Mouse (Mus musculus): Measurements from ENCODE around the gene Grn. TPM values are rescaled to one million over a fixed set of nuclear protein-coding genes. Genes with fewer than 3 reads are reported as not detected.

Grn gene
- polyA plus RNA-seq, 1 experiment from 2014 or later = 155 TPM

DNA sequence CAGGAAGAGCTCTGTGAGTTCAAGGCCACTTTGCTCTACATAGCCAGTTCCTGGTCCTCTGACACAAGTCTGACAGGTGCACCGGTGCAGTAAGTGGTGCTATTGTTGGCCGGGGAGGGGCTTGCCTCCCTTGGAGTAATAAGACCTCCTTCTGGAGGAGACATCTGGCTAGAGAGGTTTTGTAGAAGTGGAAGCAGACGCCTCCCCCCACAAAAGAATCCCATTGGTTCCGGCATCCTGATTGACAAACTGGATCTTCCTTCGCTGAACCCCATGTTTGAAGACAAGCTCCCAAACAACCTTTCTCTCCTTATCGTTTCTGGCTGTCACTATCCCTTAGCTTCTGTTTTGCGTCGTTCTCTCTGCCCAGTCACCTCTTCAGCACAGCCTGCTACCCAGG lies 18.2 kb downstream of the Grn start:
- Histone ChIP-seq H3K27me3 (replicated peaks) (0 out of 2 replicates have a peak, but pooled peaks cover 5% of the 10 kb centered on the region), H3K4me1 (peaks cover 43% of the 10 kb centered on the region), H3K4me3 (replicated peaks) (no peak overlapping the region), H3K4me2 (peak overlapping the region; percentile 14; the same call in 1 of the 2 replicates), H3K27ac (peak overlapping the region; percentile 74), H3K9me3 (no peaks in the 10 kb centered on the region), H3K36me3 (0 out of 2 replicates have a peak, but pooled peaks cover 3% of the 10 kb centered on the region), H3K9ac (no peak overlapping the region)
- ATAC-seq (ENCODE audit: insufficient read depth, low FRiP score, low read depth) = no peak
- 17% methylated on average over 8 of the region's 8 CpGs for WGBS

GRCm38 (mm10) chr11:102449043-102450008 lies 19.2 kb downstream of the Grn start:
- Histone ChIP-seq H3K36me3 (no peaks in the 10 kb centered on the region), H3K4me3 (replicated peaks) (no peak overlapping the region), H3K4me2 (no peak overlapping the region), H3K27me3 (replicated peaks) (0 out of 2 replicates have a peak, but pooled peaks cover 6% of the 10 kb centered on the region), H3K9ac (no peak overlapping the region), H3K4me1 (peaks cover 37% of the 10 kb centered on the region), H3K27ac (peak overlapping the region; percentile 74), H3K9me3 (no peaks in the 10 kb centered on the region)
- no peak for ATAC-seq (ENCODE audit: insufficient read depth, low FRiP score, low read depth)
- 44% methylated on average over 17 of the region's 17 CpGs for WGBS

DNA sequence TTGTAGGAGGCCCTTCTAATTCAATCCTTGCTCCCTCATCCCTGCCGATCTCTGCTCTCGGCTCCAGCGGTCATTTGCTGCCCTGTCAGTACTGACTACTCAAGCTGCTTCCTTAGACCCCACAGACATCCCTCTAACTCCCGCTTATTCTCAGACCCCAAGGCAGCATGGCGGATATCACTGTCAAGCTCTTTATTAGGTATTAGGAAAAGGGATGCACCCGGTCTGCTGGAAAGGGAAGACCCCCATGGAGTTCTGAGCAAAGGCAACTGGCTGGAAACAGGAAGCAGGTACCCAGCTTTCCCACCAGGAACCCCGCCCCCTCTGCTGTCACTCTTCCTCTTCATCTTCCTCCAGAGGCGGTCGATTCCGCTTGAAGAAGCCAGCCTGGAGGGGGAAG lies 23.0 kb downstream of the Grn start:
- Histone ChIP-seq H3K27ac (no peak overlapping the region), H3K4me1 (peaks cover 30% of the 10 kb centered on the region), H3K9ac (no peak overlapping the region), H3K4me2 (no peak overlapping the region), H3K4me3 (replicated peaks) (no peak overlapping the region), H3K36me3 (no peaks in the 10 kb centered on the region), H3K27me3 (replicated peaks) (0 out of 2 replicates have a peak, but pooled peaks cover 6% of the 10 kb centered on the region), H3K9me3 (no peaks in the 10 kb centered on the region)
- ATAC-seq (ENCODE audit: insufficient read depth, low FRiP score, low read depth) = no peak
- 30% methylated on average over 10 of the region's 10 CpGs for WGBS

DNA sequence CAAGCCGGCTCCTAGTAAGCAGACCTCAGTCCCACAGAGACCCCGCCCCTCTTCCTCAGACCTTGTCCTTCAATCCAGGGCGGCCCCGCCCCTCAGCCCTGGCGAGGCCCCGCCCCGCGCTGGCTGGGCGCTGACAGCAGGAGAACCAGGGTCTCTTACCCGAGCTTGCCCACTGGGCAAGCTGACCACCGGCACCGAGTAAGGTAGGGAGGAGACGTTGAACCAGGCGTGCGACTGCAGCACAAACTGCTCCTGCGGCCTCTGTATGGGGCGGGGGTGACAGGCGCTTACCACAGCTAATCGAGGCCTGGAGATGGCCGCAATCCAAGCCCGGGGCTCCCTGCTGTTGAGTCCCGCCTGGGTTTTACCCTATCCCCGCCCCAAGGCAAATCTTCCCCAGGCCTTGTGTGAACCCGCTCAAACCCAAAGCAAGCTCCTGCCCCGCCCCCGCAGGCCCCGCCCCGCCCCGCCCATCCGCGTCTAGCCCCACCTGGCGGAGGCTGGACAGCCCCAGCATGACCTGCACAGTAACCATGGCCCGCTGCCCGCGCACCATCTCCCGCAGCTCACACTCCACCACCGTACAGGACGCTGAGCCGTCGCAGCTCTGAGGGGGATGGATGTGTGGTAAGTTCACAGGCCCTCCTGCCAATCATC lies 25.8 kb downstream of the Grn start:
- 1% methylated on average over 39 of the region's 40 CpGs for WGBS
- Histone ChIP-seq H3K36me3 (no peaks in the 10 kb centered on the region), H3K27me3 (replicated peaks) (0 out of 2 replicates have a peak, but pooled peaks cover 6% of the 10 kb centered on the region), H3K27ac (peak overlapping the region; percentile 77), H3K4me1 (peaks cover 18% of the 10 kb centered on the region), H3K9ac (peak overlapping the region; percentile 34; the same call in 1 of the 2 replicates), H3K9me3 (no peaks in the 10 kb centered on the region), H3K4me3 (replicated peaks) (peak overlapping the region; percentile 57), H3K4me2 (peak overlapping the region; percentile 93)
- peak; percentile 90 for ATAC-seq (ENCODE audit: insufficient read depth, low FRiP score, low read depth)

DNA sequence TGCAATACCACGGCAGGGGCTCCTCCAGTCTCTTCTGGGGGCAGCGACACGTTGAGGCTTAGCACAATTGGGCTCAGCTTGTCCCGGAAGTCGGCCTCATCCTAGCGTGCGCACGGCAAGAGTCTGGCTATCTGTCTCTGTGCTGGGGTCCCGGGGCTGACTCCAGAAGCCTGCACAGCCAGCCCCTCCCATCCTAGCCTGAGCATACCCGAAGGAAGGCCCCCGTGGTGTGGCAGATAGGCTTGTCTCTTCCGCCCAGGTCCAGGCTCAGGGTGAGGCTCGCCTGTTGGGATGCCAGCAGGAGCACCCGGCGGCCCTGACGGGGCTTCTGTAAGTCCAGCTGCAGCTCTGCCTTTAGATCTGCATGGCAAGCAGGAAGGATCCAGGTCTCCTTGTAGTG lies 30.4 kb downstream of the Grn start:
- Histone ChIP-seq H3K27me3 (replicated peaks) (no peaks in the 10 kb centered on the region), H3K27ac (no peak overlapping the region), H3K4me3 (replicated peaks) (no peak overlapping the region), H3K36me3 (no peaks in the 10 kb centered on the region), H3K9me3 (no peaks in the 10 kb centered on the region), H3K4me2 (no peak overlapping the region), H3K4me1 (peaks cover 11% of the 10 kb centered on the region), H3K9ac (no peak overlapping the region)
- no peak for ATAC-seq (ENCODE audit: insufficient read depth, low FRiP score, low read depth)
- WGBS = 57% methylated on average over 16 of the region's 16 CpGs

DNA sequence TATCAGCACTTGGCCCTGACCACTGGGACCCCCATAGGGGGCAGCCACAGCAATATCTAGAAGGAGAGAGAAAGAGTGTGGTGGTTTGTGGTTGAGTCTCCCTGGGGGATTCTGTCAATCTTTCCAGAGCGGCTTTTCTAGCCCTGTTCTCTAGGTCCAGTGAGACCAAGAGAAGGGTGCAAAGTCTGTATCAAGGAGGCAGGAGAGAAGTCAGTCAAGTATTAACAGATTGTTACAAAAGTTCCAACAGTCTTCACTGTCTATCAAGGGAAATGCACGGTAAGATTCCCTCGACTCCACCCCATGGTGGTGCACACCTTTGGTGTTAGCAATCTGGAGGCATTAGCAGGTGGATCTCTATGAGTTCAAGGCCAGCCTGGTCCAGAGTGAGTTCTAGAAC lies 31.6 kb downstream of the Grn start:
- ATAC-seq (ENCODE audit: insufficient read depth, low FRiP score, low read depth) = no peak
- Histone ChIP-seq H3K9ac (no peak overlapping the region), H3K27ac (no peak overlapping the region), H3K27me3 (replicated peaks) (no peaks in the 10 kb centered on the region), H3K4me3 (replicated peaks) (no peak overlapping the region), H3K4me2 (no peak overlapping the region), H3K9me3 (no peaks in the 10 kb centered on the region), H3K36me3 (no peaks in the 10 kb centered on the region), H3K4me1 (peaks cover 13% of the 10 kb centered on the region)
- whole genome bisulfite sequencing = 78% methylated on average over 3 of the region's 3 CpGs

GRCm38 (mm10) chr11:102464901-102465300 lies 34.8 kb downstream of the Grn start:
- Histone ChIP-seq H3K9me3 (no peaks in the 10 kb centered on the region), H3K36me3 (no peaks in the 10 kb centered on the region), H3K27ac (no peak overlapping the region), H3K9ac (no peak overlapping the region), H3K4me3 (replicated peaks) (no peak overlapping the region), H3K27me3 (replicated peaks) (no peaks in the 10 kb centered on the region), H3K4me1 (peaks cover 17% of the 10 kb centered on the region), H3K4me2 (no peak overlapping the region)
- ATAC-seq (ENCODE audit: insufficient read depth, low FRiP score, low read depth) = no peak
- WGBS = 92% methylated on average over 6 of the region's 6 CpGs

- Histone ChIP-seq H3K9ac (no peak overlapping the region), H3K4me1 (peaks cover 17% of the 10 kb centered on the region), H3K4me3 (replicated peaks) (no peak overlapping the region), H3K27me3 (replicated peaks) (no peaks in the 10 kb centered on the region), H3K27ac (peak overlapping the region; percentile 28; the same call in 1 of the 2 replicates), H3K9me3 (no peaks in the 10 kb centered on the region), H3K4me2 (peak overlapping the region; percentile 17), H3K36me3 (no peaks in the 10 kb centered on the region)
- ATAC-seq (ENCODE audit: insufficient read depth, low FRiP score, low read depth) = no peak; the same call in 1 of the 2 replicates
- 24% methylated on average over 26 of the region's 26 CpGs for WGBS
These were observed 35.8 kb downstream of the Grn start for GRCm38 (mm10) chr11:102465713-102466436.

DNA sequence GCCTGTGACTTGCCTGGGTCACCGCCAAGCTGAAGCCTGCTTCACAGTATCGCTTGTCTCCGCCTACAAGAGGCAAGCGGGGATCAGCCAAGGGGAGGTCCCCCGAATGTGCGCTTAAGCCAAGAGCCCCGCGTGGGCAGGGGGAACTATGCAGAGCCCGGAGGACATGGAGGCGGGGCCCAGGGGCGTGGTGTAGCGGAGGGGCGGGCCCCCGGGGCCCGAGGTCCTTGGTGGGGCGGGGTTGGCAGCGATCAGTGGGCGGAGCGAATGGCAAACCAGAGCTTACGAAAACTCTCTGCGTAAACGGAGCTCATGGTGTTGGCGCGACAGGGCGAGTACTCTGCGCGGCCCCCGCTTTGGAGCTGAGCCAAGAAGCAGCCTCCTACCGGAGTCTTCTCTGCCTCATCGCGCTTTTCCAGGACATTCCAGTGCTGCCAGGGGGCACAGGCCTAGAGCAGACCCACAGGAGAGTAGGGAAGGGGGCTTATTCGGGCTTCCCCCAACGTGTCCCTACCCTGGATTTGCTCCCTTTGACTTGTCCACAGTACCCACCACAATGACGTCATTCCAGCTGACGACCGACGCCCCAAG lies 37.0 kb downstream of the Grn start:
- H3K27ac ChIP-seq = peak overlapping the region; percentile 80
- under 1% methylated on average over 37 of the region's 37 CpGs for WGBS
- peak; percentile 93 for ATAC-seq (ENCODE audit: insufficient read depth, low FRiP score, low read depth)
- no peaks in the 10 kb centered on the region for H3K27me3 ChIP-seq (replicated peaks)
- peak overlapping the region; percentile 40; the same call in 1 of the 2 replicates for H3K9ac ChIP-seq
- no peaks in the 10 kb centered on the region for H3K36me3 ChIP-seq
- peak overlapping the region; percentile 89 for H3K4me2 ChIP-seq
- peak overlapping the region; percentile 42 for H3K4me3 ChIP-seq (replicated peaks)
- H3K9me3 ChIP-seq = no peaks in the 10 kb centered on the region
- peaks cover 17% of the 10 kb centered on the region for H3K4me1 ChIP-seq

GRCm38 (mm10) chr11:102469648-102470357 lies 39.7 kb downstream of the Grn start, which contains the start of gene Itga2b:
Gene Itga2b (minus strand): TSS chr11:102470122.
- Histone ChIP-seq H3K36me3 (no peaks in the 10 kb centered on the region), H3K27ac (no peak within 1 kb of the TSS), H3K4me3 (replicated peaks) (no peak within 1 kb of the TSS), H3K9ac (no peak within 1 kb of the TSS), H3K4me1 (peaks cover 17% of the 10 kb centered on the region), H3K9me3 (no peaks in the 10 kb centered on the region), H3K27me3 (replicated peaks) (no peaks in the 10 kb centered on the region), H3K4me2 (no peak within 1 kb of the TSS)
- ATAC-seq (ENCODE audit: insufficient read depth, low FRiP score, low read depth) = no peak
- 60% methylated on average over 11 of the region's 11 CpGs for WGBS

GRCm38 (mm10) chr11:102475027-102475426 lies 44.9 kb downstream of the Grn start:
- peaks cover 18% of the 10 kb centered on the region for H3K36me3 ChIP-seq
- H3K9ac ChIP-seq = no peak overlapping the region
- WGBS = 86% methylated on average over 3 of the region's 3 CpGs
- no peak overlapping the region for H3K4me2 ChIP-seq
- H3K9me3 ChIP-seq = no peaks in the 10 kb centered on the region
- no peak for ATAC-seq (ENCODE audit: insufficient read depth, low FRiP score, low read depth)
- no peaks in the 10 kb centered on the region for H3K4me1 ChIP-seq
- H3K27ac ChIP-seq = no peak overlapping the region
- H3K4me3 ChIP-seq (replicated peaks) = no peak overlapping the region
- H3K27me3 ChIP-seq (replicated peaks) = no peaks in the 10 kb centered on the region
